Mouse (Mus musculus) heart, adult 11 months (tissue): Measurements from ENCODE around the gene Rhoc.

Source experiments
- DNase-seq: peaks from one replicate; pipeline ENCODE4 v3.0.0; 2022

Rhoc gene

DNA sequence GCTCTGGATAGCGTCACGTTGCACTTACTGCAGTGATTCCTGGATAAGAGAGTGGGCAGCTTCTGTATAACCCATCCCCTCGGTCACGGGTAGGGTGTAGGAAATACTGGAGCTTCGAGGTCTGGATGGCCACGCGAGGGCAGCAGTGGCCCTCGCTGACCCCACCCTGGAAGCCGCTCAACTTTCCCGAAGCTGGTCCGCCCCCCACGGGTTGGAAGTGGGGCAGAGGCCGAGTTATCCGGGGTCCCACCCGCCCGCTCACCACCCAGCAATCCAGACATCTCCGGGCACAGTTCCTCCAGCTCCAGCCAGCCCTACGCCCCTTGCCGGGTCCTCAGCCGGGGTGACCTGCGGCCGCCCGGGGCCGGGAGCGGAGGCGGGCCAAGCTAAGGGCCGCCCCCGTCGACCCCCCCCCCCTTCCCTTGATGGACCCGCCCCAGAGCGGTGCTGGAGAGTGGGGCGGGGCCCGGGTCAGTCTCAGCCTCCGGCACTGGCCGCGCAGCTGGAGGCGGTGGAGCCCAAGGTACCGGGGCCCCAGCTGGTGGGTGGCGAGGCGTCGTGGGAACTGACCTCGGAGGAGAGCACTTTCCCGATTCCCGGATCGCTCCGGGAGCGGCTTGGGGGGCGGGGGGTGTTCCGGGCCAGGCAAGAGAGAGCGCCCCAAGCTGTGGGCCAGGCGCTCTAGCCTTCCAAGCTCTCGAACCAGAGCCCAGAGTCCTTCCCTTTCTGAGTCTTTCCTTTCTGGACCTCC, 561 bp downstream of the Rhoc start:
- peak; percentile 99 for DNase-seq

GRCm38 (mm10) chr3:104789312-104789605, 1.1 kb downstream of the Rhoc start:
- peak; percentile 95 for DNase-seq

GRCm38 (mm10) chr3:104789822-104790221, 1.6 kb downstream of the Rhoc start:
- peak; percentile 96 for DNase-seq

DNA sequence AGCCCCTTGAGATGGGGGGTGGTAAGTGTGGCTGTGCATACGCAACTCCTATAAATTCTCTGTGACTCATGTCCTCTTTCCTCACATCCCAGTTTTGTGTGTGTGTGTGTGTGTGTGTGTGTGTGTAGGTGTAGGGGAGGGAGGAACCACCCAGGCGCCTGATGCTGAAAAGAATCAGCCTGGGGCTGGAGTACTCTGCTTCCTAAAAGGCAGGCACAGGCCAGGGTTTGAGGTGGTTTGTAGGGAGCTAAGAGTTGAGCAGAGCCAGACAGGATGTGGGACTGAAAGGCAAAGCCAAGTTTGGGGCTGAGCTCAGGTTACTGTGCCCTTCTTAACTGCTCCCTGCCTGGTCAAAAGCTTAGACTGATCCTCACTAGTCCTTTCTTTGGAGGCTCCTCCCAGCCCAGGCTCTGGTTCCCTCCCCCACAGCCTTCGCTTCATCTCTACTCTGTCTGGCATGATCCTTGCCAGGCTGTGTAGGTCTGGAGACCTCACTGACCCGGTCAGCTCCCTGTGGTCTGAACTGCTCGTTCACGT, 2.3 kb downstream of the Rhoc start:
- peak; percentile 96 for DNase-seq

- no peak for DNase-seq
Measured at GRCm38 (mm10) chr3:104791017-104791416, 2.8 kb downstream of the Rhoc start.

DNA sequence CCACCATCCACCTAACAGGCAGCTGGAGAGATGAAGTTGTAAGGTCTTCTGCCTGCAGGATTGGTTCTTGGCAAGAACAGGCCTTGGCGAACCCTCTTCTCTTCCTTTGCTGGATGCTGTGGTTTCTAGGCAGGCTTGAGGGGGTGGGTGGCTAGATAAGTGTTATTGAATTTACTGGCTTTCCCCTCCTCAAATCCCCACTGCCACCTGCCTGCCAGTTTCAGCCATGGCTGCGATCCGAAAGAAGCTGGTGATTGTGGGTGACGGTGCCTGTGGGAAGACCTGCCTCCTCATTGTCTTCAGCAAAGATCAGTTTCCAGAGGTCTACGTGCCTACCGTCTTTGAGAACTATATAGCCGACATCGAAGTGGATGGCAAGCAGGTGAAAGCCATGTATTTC, 3.5 kb downstream of the Rhoc start:
- DNase-seq: peak; percentile 86

DNA sequence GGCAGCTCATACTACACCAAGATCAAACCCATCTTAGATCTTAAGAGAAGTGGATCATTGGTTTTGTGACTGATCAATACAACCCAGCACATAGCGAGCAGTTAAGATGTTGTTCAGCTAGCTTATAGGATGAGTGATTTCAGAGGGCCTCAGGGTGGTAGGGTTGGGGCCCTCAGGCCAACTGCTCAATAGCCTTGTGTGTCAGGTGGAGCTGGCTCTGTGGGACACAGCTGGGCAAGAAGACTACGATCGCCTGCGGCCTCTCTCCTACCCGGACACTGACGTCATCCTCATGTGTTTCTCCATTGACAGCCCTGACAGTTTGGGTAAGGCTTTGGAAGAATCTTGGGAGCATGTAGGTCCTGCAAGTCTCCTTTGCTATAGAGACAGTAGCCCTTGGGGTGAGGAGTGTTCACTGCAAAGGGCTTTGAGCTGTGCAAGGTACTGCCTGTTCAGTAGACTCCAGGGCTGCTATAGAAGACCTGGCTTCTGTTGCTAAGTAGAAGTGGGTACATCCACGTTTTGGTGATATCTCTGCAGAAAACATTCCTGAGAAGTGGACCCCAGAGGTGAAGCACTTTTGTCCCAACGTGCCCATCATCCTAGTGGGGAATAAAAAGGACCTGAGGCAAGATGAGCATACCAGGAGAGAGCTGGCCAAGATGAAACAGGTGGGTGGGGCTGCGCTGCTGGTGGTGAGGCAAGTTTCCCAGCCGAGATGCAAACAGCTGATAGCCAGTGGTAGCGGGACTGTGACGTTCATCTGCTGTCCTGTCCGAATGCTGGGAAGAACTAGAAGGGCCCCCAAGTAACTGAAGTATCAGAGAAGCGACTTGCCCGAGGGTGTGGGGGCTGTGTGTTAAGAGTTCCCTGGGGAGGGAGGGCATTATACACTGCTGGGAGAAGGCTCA, 4.4 kb downstream of the Rhoc start:
- DNase-seq: peak; percentile 92

- peak; percentile 100 for DNase-seq
Measured at GRCm38 (mm10) chr3:104793871-104794828, 6.0 kb downstream of the Rhoc start.

- peak; percentile 94 for DNase-seq
Measured at GRCm38 (mm10) chr3:104794953-104795470, 6.8 kb downstream of the Rhoc start.

- peak; percentile 93 for DNase-seq
Measured at GRCm38 (mm10) chr3:104795661-104796340, 7.6 kb downstream of the Rhoc start.

DNA sequence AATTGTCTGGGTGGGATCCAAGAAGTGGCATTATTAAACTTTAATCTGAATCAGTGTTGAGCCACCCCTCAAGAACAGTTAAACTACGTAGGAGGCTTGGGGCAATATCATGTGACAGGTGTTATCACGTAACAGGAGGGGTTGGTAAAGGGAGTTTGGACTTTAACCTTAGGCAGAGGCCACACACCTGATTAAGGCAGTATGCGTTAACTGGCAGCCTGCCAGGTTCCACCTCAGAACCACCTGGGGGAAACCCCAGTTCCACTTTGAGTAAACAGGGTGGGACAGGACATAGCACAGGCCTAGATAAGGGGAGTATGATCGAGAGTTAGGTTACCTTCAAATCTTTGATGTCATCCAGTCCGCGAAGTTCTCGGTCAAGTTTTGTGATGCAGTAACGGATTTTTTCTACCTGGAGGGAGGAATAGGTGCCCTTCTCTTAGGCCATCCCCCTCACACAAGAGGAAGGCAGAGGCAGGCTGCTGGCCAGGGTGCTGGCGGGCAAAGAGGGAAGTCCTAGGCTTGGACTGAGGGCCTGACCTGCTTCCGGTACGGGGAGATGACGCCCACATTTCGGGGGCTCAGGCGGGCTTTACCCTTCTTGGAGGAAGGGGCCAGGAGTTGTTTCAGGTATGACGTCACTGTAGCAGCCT, 8.4 kb downstream of the Rhoc start:
- peak; percentile 92 for DNase-seq

DNA sequence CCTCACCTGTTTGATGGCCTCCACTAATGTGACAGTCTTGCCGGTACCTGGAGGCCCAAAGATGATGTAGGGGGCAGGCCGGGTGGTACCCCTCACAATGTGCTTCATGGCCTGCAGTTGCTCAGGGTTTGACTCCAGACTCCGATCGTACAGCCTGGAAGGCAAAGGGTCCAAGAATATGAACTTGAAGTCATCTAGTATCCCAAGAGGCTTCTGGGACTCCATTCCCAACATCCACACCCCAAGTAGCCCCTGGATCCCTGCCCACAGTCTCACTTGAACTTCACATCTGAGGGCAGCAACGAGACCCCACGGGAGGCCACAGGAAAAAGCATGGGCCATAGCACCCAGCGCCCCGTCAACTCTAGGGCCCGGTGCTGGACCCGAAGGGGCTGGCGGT, 12.5 kb downstream of the Rhoc start:
- peak; percentile 91 for DNase-seq

- peak; percentile 79 for DNase-seq
Measured at GRCm38 (mm10) chr3:104801481-104801880, 13.3 kb downstream of the Rhoc start.

- DNase-seq: peak; percentile 81
Measured at GRCm38 (mm10) chr3:104804312-104804711, 16.1 kb downstream of the Rhoc start.

- no peak for DNase-seq
Measured at GRCm38 (mm10) chr3:104805539-104805938, 17.4 kb downstream of the Rhoc start.

GRCm38 (mm10) chr3:104811752-104812151, 23.6 kb downstream of the Rhoc start:
- peak; percentile 80 for DNase-seq

- DNase-seq: peak; percentile 72
Measured at GRCm38 (mm10) chr3:104812254-104812653, 24.1 kb downstream of the Rhoc start.

DNA sequence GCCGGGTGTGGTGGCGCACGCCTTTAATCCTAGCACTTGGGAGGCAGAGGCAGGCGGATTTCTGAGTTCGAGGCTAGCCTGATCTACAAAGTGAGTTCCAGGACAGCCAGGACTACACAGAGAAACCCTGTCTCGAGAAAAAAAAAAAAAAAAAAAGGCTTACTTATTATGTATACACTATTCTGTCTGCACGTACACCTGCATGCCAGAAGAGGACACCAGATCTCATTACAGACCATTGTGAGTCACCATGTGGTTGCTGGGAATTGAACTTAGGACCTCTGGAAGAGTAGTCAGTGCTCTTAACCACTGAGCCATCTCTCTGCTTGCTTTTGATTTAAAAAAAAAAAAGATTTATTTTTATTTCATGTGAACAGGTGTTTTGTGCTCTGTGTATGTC, 25.1 kb downstream of the Rhoc start:
- peak; percentile 33 for DNase-seq

DNA sequence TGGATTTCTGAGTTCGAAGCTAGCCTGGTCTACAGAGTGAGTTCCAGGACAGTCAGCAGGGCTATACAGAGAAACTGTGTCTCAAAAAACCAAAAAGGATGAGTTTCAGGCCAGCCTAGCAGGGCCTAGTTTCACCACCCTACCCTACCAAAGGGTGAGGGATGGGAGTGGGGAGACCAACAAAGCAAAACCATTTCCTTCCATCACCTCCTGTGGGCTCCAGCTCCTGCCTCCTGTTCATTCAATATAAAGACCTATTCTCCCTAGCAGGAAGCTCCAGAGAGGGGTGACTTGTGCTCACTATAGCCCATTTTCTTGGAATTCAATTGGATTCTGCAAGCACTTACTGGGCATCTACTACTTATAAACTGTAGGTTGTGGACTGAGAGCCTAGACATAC, 26.6 kb downstream of the Rhoc start:
- DNase-seq: peak; percentile 77

DNA sequence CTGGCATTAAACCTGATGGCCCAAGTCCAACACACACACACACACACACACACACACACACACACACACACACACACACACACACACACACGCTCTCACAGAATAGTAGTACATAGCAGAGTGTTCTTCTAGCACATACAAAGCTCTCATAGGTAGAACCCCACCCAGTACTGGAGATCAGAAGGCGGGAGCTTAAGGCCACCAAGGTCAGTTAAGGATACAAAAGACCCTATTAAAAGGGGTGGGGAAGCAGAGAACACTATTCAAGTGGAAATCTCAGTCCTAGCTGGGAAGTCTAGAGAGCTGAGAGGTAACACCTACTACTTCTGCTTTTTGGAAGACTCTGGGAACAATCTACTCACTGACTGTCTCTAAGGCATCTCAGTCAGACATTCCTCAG, 27.2 kb downstream of the Rhoc start:
- peak; percentile 65 for DNase-seq

DNA sequence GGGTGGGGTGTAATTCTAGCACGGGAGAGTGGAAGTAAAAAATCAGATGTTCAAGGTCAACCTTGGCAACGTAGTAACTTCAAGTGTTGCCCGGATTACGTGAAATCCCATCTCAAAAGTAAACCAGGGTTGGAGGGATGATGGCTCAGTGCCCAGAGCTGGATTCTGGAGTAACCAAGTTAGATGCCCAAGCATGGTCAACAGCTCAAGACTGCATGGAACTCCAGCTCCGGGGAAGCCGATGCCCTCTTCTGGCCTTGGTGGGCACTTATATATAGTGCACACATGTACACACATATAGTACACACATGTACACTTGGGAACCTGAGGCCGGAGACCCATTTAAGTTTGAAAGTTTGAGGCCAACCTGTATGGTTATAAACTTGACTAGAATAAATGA, 28.0 kb downstream of the Rhoc start:
- peak; percentile 82 for DNase-seq
